Mouse (Mus musculus) frontal cortex, adult 2 months (tissue): ENCODE results near the gene Sumf1. TPM values are rescaled to one million over a fixed set of nuclear protein-coding genes. Genes with fewer than 3 reads are reported as not detected.

Source experiments
- DNase-seq, 2 experiments: peaks; one replicate each; pipeline ENCODE4 v3.0.0; 2022; ENCODE audit warnings: low spot score in 1 of 2; ENCODE audit errors: extremely low spot score in 1 of 2
- polyA plus RNA-seq: library from polyadenylated mRNA; depleted of rRNA; stranded (reverse); fragments of >200 nt; gene quantifications from 2 replicates; pipeline ENCODE4 v1.2.3, GENCODE M21; 2012; rRNA removed

The Sumf1 gene
- polyA plus RNA-seq, result 15.9 and 18.7 TPM in 2 replicates

DNA sequence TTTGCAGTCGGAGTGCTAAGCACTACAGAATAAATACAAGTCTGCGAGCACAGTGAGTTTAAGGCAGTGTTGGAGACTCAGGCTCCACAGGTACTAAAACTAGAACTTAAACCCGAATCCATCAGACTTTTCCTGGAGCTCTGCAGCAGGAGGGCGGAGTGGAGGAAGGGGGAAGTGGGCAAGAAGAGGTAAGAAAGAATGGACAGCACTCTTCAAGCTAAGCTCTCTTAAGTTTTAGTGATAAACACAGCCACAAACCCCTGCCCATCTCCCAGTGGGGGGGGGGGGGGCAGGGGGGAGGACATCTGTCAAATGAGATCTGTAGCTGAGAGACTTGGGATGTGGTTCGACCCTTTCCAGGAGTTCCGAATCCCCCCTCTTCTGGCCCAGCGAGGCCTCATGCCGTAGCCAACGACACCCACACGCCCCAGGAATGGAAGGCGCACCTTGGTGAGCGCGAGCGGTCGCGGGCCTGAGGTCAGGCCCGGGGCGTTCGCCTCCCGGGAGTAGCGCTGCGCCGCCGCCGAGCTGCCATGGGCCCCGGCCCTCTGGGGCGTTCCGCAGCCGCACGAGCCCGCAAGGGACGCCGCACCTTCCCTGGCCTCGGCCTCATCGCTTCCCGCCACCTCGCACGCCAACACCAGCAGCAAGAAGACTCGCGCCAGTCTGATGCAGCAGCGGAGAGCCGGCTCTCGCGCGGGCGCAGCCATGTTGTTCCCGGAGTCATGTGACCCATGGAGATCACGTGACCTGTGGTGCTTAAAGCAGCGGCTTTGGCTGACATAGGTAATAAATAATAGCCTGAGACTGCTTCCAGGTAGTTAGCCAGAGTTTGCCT, at the start of gene Sumf1:
Gene Sumf1, minus strand, starts transcription at position 736 of the 838 bp plus-strand sequence.
- DNase-seq, result peak; percentile 84 to 94

DNA sequence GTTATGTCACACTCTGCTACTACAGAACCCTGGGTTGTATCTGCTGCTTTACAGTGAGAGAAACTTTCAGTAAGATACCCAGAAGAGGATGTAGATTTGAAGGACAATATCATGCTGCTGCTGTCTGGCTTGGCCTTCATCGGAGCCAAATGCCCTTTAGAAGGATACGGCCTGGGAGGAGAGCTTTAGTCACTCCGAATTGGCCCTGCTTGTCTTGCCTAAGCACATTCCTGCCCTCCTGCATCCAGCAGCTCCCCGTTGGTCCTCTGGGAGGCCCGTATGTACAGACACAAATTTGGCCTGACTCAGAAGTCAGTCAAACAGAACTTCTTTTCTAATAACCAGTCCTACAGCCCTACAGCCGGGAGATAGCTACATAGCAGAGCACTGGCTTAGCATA, 49.2 kb upstream of the Sumf1 start:
- DNase-seq, result no peak

DNA sequence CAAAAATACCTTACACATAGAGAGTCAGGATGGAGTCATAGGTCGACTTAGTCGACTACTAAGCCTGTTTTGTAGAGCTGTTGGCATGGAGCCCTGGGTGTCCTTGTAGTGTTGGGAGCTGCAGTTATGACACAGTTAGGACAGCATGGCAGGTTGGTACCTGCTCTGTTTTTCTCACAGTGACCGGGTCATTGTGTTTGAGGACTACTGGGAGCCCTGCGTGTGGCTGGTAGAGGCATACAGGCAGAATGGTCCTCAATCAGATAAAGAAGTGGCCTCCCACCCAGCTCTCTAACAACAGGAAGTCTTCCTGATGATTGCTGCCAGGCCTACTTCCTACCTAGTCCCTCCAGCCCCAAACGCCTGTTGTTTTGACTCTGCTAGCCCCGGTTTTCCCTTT, 47.7 kb upstream of the Sumf1 start:
- DNase-seq, result no peak

DNA sequence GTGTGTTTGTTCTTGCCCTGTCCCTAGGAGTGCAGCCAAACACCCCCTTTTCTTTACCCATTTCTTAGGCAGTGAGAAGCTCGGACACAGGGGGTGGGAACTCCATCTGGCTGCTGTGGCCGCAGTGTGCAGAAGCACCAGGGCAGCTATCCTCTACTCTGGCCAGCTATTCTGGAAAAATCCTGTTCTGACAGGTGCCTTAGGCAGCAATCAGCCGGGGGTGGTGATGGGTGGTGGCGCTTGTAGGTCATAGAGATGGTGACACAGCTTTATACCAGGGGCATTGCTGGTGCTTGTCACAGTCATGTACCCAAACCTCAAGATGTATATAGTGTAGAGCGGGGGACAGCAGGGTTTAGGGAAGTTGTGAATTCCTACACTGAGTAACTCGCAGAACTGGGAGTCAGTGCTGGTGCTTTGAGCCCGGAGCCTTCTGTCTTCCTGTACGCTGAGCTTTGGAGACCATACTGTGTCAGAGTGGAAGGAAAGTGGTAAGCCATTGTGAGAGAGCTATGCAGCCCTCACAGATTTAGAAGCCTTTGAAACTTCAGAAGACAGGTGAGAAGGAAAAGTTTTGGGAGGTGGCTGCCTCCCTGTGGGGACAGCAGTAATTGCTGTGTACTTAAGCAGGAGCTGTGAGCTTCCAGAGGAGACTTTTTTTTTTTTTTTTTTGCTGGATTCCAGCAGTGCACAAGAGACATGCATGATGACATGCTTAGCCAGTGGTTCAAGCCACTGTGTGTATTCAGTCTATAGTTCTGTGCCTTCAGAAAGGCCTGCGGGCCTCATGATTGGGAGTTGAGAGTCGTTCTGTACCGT, 46.7 kb upstream of the Sumf1 start:
- no peak for DNase-seq

GRCm38 (mm10) chr6:108230608-108231007, 45.2 kb upstream of the Sumf1 start:
- no peak for DNase-seq

DNA sequence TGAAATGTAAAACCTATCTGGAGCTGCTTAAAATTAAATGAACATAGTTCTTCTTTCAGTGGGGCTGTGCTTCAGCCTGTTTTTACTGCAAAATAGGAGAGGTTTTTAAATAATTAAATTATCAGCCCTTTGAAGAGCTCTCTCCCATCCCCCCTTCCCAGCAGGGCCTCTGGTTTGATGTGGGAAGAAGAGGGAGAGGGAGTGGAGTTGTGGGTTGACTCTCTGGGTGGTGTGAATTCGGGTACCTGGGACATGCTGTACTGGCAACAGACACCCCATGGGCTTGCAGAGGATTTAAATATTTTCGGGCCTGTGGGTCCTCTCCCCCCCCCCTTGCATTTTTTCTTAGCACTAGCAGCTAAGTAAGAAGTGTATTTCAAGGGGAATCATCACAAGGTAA, 43.2 kb upstream of the Sumf1 start:
- DNase-seq, result no peak

DNA sequence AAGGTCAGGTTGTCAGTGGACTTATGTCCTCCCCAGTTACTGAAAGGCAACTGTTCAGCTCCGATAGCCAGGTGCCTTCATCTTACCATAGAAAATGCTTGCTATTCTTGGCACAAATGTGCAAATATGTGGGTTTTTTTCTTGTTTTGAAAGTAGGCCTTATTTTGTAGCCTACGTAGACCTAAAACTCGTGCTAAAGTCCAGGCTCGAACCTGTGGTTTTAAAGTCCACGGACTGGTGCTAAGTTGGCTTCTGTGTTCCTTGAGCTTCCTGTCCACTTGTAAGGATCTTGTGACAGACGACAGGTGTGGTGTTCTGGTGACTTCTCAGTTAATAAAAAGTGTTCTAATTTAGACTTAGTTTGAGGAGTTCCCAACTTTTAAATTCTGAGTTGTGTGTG, 42.7 kb upstream of the Sumf1 start:
- DNase-seq, result no peak

- no peak for DNase-seq
Measured at GRCm38 (mm10) chr6:108227461-108227860, 42.1 kb upstream of the Sumf1 start.

- no peak for DNase-seq
Measured at GRCm38 (mm10) chr6:108226230-108226629, 40.8 kb upstream of the Sumf1 start.

DNA sequence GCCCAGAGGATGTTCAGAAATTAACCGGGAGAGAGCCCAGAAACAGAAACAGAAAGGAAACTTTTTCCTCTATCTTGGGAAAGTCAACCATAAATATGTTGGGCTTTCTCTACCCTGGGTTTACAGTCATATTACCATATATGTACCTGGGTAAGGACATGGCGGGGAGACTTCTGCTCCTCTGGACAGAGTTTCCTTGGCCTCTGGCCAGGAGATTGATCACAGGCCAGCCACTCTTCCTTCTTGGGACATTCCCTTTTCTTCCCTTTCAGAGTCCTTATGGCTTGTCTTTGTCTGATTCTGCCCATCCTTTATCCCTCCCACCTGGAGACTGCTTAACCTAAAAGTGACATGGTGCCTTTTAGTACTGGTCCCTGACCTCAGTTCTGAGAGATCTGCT, 39.6 kb upstream of the Sumf1 start:
- no peak for DNase-seq

DNA sequence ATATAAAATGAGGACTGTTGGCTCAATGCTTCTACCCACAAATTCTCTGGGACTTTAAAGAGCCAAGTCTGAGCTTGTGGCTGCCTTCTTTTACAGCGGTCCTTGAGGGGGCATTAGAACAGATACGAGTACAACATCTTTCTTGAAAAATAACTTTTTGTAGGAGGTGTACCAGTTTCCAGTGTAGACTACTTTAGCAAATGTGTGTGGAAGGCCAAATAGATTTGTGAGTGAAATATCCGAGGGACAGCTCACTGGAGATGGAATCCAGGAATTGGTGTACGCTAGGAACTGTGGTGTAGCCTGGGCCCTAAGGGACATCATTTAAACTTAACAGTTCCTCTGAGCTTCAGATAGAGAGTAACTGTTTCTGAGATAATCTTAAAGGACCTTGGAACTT, 39.0 kb upstream of the Sumf1 start:
- DNase-seq, result no peak

- DNase-seq, result no peak
Measured at GRCm38 (mm10) chr6:108222875-108223274, 37.5 kb upstream of the Sumf1 start.

GRCm38 (mm10) chr6:108222435-108222834, 37.1 kb upstream of the Sumf1 start:
- DNase-seq, result no peak

DNA sequence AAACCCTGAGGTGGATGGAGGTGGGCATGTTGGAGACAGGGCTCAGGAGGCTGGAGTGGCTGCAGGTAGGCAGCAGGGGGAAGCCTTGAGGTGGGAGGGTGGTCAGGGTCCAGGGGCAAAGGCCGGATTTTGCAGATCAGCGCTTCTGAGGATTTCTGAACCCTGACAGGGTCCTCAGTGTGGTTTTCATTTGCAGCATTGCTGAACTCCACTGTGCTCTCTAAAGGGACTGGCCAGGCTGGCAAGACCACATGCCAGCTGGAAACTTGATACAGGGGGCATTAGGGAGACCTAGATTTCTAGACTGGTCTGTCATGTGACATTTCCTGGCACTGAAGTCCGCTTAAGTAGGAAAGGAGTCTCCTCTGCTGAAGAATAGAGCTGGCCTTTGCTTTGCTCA, 32.6 kb upstream of the Sumf1 start:
- no peak for DNase-seq

DNA sequence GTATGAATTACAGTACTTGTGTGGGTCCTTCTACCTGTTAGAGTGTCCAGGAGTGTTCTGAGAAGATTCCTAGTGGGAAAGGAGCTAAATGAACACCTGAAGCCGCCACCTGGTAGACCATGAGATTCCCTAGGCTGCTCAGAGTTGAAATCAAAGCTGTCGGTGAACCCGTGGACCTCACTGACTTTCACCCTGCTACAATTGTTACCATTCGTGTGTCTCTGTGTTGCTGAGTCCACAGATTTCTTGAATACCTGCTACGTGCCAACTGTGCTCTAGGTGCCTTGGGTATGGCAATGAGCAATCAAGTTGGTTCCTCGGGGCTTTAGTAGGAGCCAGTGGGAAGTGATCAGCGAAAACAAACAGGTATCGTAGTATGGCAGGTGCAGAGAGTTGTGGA, 31.4 kb upstream of the Sumf1 start:
- no peak for DNase-seq

- no peak for DNase-seq
Measured at GRCm38 (mm10) chr6:108216091-108216490, 30.7 kb upstream of the Sumf1 start.

- no peak for DNase-seq
Measured at GRCm38 (mm10) chr6:108214294-108214925, 29.0 kb upstream of the Sumf1 start.

DNA sequence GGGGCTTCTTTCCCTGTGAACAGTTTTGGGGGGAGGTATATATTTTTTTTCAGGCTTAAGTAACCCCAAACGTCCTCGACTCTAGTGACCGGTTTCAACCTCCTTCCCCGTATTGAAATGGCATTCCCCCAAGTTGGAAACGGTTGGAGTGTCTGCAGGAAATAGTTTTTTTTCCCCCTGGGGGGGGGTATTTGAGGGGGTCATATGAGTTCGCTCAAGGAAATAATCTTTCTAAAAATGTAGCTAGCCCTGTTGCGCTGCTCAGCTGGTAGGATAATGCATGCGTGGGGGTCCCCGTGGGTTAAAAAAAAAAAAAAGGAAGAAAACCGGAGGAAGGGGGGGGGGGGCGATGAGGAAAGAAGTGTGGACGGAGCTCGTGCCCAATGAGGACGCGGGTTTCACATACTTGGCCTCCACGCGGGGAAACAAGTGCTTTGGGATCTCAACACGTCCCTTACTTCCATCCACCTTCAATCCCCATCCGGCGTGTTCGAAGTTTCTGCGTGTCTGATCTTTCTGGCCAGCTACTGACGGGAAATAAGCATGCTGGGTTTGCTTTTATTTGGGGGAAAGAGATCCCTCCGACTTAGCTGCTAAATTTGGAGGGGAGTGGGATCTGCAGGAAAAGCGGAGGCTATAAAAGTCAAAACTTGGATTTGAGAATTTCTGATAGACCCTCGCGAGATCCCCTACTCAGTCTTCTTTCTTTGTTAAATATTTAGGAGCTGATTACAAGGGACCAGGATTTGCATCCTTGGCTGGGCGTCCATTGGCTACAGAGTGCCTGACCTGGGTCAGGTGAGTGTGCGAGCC, 28.3 kb upstream of the Sumf1 start:
- no peak for DNase-seq

- peak; percentile 94 to 98 for DNase-seq
Measured at GRCm38 (mm10) chr6:108212881-108213295, 27.5 kb upstream of the Sumf1 start, which contains the start of gene Itpr1. Itpr1 (plus strand) TSS chr6:108213096.
